Mouse (Mus musculus) bone marrow, adult 2 months (tissue): ENCODE measurements around the gene Nrip1. TPM values are rescaled to one million over a fixed set of nuclear protein-coding genes. Genes with fewer than 3 reads are reported as not detected.

ENCODE experiments used
- H3K27ac ChIP-seq: fragments of 200-500 bp; 2 replicates; pipeline ENCODE4 v1.5.1; 2012; ENCODE audit warnings: low read depth, mild to moderate bottlenecking, control low read depth, inconsistent platforms, low read length; ENCODE audit not compliant: control insufficient read depth, poor library complexity, insufficient read depth
- H3K4me1 ChIP-seq: fragments of 200-500 bp; 2 replicates; pipeline ENCODE4 v1.6.1; 2011; ENCODE audit warnings: low read length; ENCODE audit not compliant: control insufficient read depth, insufficient read depth
- H3K4me3 ChIP-seq: fragments of 200-500 bp; replicated peaks from 2 replicates; pipeline ENCODE3; 2011; ENCODE audit warnings: mild to moderate bottlenecking, low read depth, low read length, control low read depth; ENCODE audit not compliant: control insufficient read depth
- CTCF ChIP-seq: fragments of 200-500 bp; IDR thresholded peaks from 2 replicates; pipeline ENCODE4 v1.5.1; 2011; ENCODE audit warnings: low read length, control low read depth; ENCODE audit not compliant: control insufficient read depth, insufficient read depth
- POLR2A ChIP-seq: fragments of 200-500 bp; IDR thresholded peaks from 2 replicates; pipeline ENCODE4 v1.6.1; 2011; ENCODE audit warnings: low read depth, mild to moderate bottlenecking, control low read depth, low read length, borderline replicate concordance; ENCODE audit not compliant: control insufficient read depth
- WGBS: fragments of 180-500 bp; shearing (Covaris S2); methylation state at CpG from one replicate; pipeline ENCODE4 v1.1.7; 2018; 5-methylcytosine and 5-hydroxymethylcytosine counted together
- polyA plus RNA-seq: library from polyadenylated mRNA; stranded (reverse); fragments of >200 nt; gene quantifications from 2 replicates; pipeline ENCODE4 v1.2.4, GENCODE M21; 2011; ENCODE audit warnings: low replicate concordance; ENCODE audit not compliant: missing spikeins, insufficient read depth, insufficient read length

The Nrip1 gene
- polyA plus RNA-seq = 6.7 and 7.1 TPM in 2 replicates

GRCm38 (mm10) chr16:76373671-76374091 lies at the start of gene Nrip1:
Nrip1 (minus strand) TSS chr16:76373827.
- Histone ChIP-seq H3K4me3 (peak within 1 kb of the TSS; percentile 60), H3K4me1 (no peaks in the 10 kb centered on the region), H3K27ac (peak within 1 kb of the TSS; percentile 98)
- WGBS = 0% methylated on average over 9 of the region's 9 CpGs
- no peak for TF ChIP-seq POLR2A
- no peak for TF ChIP-seq CTCF

- H3K4me1 ChIP-seq = no peaks in the 10 kb centered on the region
- no peak overlapping the region for H3K4me3 ChIP-seq
- TF ChIP-seq CTCF = no peak
- TF ChIP-seq POLR2A = no peak
- 63% methylated on average over 1 of the region's 1 CpGs for WGBS
- no peak overlapping the region for H3K27ac ChIP-seq
These were observed 48.9 kb upstream of the Nrip1 start for GRCm38 (mm10) chr16:76422531-76422930.

DNA sequence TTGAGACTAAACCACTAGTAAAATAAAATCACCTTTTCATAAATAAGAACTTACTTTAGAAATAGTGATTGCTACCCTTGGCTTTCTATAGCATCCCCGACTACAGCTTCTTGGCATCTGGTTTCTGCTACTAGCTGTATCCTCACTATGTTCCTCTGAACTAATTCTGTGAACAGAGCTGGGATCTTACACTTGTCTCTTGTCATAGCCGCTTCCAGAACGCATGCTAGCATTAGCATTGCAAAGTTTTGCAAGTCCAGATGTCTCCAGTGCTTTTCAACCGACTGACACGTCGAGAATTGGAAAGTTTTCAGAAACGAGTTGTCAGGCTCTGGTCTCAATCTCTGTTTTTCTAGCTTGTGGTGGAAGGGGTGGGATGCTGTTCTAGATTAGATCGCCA lies 46.2 kb upstream of the Nrip1 start:
- WGBS = 68% methylated on average over 8 of the region's 8 CpGs
- Histone ChIP-seq H3K27ac (no peak overlapping the region), H3K4me1 (no peaks in the 10 kb centered on the region), H3K4me3 (no peak overlapping the region)
- TF ChIP-seq POLR2A = no peak
- TF ChIP-seq CTCF = no peak

GRCm38 (mm10) chr16:76416477-76416876 lies 42.9 kb upstream of the Nrip1 start:
- no peak overlapping the region for H3K4me3 ChIP-seq
- H3K4me1 ChIP-seq = no peaks in the 10 kb centered on the region
- WGBS = 60% methylated on average over 2 of the region's 2 CpGs
- H3K27ac ChIP-seq = no peak overlapping the region
- TF ChIP-seq CTCF (no peak), POLR2A (no peak)

GRCm38 (mm10) chr16:76416060-76416438 lies 42.4 kb upstream of the Nrip1 start:
- WGBS = 58% methylated on average over 5 of the region's 5 CpGs
- TF ChIP-seq CTCF (no peak), POLR2A (no peak)
- H3K4me3 ChIP-seq = no peak overlapping the region

GRCm38 (mm10) chr16:76415407-76416059 lies 41.9 kb upstream of the Nrip1 start:
- Histone ChIP-seq H3K4me1 (no peaks in the 10 kb centered on the region), H3K4me3 (no peak overlapping the region), H3K27ac (no peak overlapping the region)
- TF ChIP-seq CTCF (no peak), POLR2A (no peak)
- 86% methylated on average over 9 of the region's 9 CpGs for WGBS

More at GRCm38 (mm10) chr16:76416060-76416438, 42.4 kb upstream of the Nrip1 start:
- H3K4me1 ChIP-seq = no peaks in the 10 kb centered on the region
- no peak overlapping the region for H3K27ac ChIP-seq

- TF ChIP-seq CTCF (no peak), POLR2A (no peak)
- no peak overlapping the region for H3K4me3 ChIP-seq
- H3K27ac ChIP-seq = no peak overlapping the region
- no peaks in the 10 kb centered on the region for H3K4me1 ChIP-seq
- 89% methylated on average over 5 of the region's 5 CpGs for WGBS
These were observed 40.9 kb upstream of the Nrip1 start for GRCm38 (mm10) chr16:76414528-76414927.

DNA sequence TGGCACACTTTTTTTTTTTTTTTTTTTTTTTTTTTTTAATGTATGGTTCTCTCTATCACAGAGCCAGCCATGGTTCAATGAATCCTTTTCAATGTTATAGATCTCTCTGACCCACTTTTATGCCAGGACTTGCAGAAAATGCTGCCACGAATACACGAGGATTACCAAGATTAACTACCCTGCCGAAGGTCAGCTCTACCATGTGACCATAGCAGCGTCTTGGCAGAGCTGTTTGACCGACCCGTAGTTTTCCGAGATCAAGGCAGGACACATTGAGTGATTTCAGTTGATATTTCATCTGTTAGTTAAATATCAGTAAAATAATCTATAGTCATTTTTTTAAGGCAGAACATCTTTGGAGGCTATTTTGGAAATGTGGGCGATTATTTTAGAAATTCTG lies 40.0 kb upstream of the Nrip1 start:
- Histone ChIP-seq H3K4me3 (no peak overlapping the region), H3K4me1 (no peaks in the 10 kb centered on the region), H3K27ac (no peak overlapping the region)
- no peak for TF ChIP-seq POLR2A
- no peak for TF ChIP-seq CTCF
- WGBS = 90% methylated on average over 8 of the region's 8 CpGs

GRCm38 (mm10) chr16:76409355-76409722 lies 35.7 kb upstream of the Nrip1 start:
- Histone ChIP-seq H3K27ac (no peak overlapping the region), H3K4me1 (no peaks in the 10 kb centered on the region), H3K4me3 (no peak overlapping the region)
- WGBS = 37% methylated on average over 1 of the region's 1 CpGs
- TF ChIP-seq POLR2A = no peak
- no peak for TF ChIP-seq CTCF
